Mouse (Mus musculus) C2C12 (cell line): Measurements from ENCODE around the gene Tubg1.
A peak's percentile ranks its signal among the peaks of the same experiment; 100 is the strongest.

Source experiments
- CTCF ChIP-seq: IDR thresholded peaks from one replicate; pipeline ENCODE4 v1.5.1; 2011; ENCODE audit not compliant: control insufficient read depth, insufficient read depth, insufficient read length
- FOSL1 ChIP-seq: IDR thresholded peaks from one replicate; pipeline ENCODE4 v1.8.0; 2011; ENCODE audit warnings: mild to moderate bottlenecking, low read length; ENCODE audit not compliant: poor library complexity, insufficient read depth, severe bottlenecking
- MAX ChIP-seq: IDR thresholded peaks from one replicate; pipeline ENCODE4 v1.6.1; 2011; ENCODE audit warnings: mild to moderate bottlenecking, control low read depth
- MYOD1 ChIP-seq: IDR thresholded peaks from one replicate; pipeline ENCODE4 v1.6.1; 2011; ENCODE audit warnings: low read depth; ENCODE audit not compliant: control insufficient read depth, insufficient read length
- MYOG ChIP-seq: IDR thresholded peaks from one replicate; pipeline ENCODE4 v1.6.1; 2011; ENCODE audit not compliant: control insufficient read depth, insufficient read length; ENCODE audit errors: extremely low read depth
- USF1 ChIP-seq: IDR thresholded peaks from one replicate; pipeline ENCODE4 v1.6.1; 2011; ENCODE audit warnings: low read depth, mild to moderate bottlenecking, control low read depth, moderate library complexity

GRCm38 (mm10) chr11:101171721-101172433, 52.1 kb downstream of the Tubg1 start:
- TF ChIP-seq CTCF (no peak), MAX (peak; percentile 30), MYOD1 (no peak), MYOG (no peak), FOSL1 (no peak), USF1 (no peak)
